Mouse (Mus musculus) C2C12 (cell line): ENCODE data around the gene Elk1. TPM values are rescaled to one million over a fixed set of nuclear protein-coding genes. Genes with fewer than 3 reads are reported as not detected.

Source experiments
- H3K27me3 ChIP-seq: one replicate; pipeline ENCODE4 v1.6.1; 2011; ENCODE audit not compliant: control insufficient read depth, insufficient read depth, insufficient read length
- H3K36me3 ChIP-seq: one replicate; pipeline ENCODE4 v1.6.1; 2011; ENCODE audit not compliant: control insufficient read depth, insufficient read depth
- H3K4me3 ChIP-seq: one replicate; pipeline ENCODE4 v1.5.1; 2011; ENCODE audit warnings: mild to moderate bottlenecking, control low read depth; ENCODE audit not compliant: poor library complexity, insufficient read depth, severe bottlenecking
- H3K79me2 ChIP-seq: one replicate; pipeline ENCODE4 v1.6.1; 2011; ENCODE audit not compliant: control insufficient read depth, insufficient read depth
- H3K79me3 ChIP-seq: one replicate; pipeline ENCODE4 v1.6.1; 2011; ENCODE audit warnings: low read depth, control low read depth
- H3ac ChIP-seq: one replicate; pipeline ENCODE3; 2011; ENCODE audit warnings: low read depth; ENCODE audit not compliant: control insufficient read depth, insufficient read length
- CEBPB ChIP-seq: IDR thresholded peaks from one replicate; pipeline ENCODE4 v1.6.1; 2011; ENCODE audit warnings: low read depth, mild to moderate bottlenecking, control low read depth, moderate library complexity
- CTCF ChIP-seq: IDR thresholded peaks from one replicate; pipeline ENCODE4 v1.5.1; 2011; ENCODE audit not compliant: control insufficient read depth, insufficient read depth, insufficient read length
- FOSL1 ChIP-seq: IDR thresholded peaks from one replicate; pipeline ENCODE4 v1.8.0; 2011; ENCODE audit warnings: mild to moderate bottlenecking, low read length; ENCODE audit not compliant: poor library complexity, insufficient read depth, severe bottlenecking
- MAX ChIP-seq: IDR thresholded peaks from one replicate; pipeline ENCODE4 v1.6.1; 2011; ENCODE audit warnings: mild to moderate bottlenecking, control low read depth
- MYOD1 ChIP-seq: IDR thresholded peaks from one replicate; pipeline ENCODE4 v1.6.1; 2011; ENCODE audit warnings: low read depth; ENCODE audit not compliant: control insufficient read depth, insufficient read length
- MYOG ChIP-seq: IDR thresholded peaks from one replicate; pipeline ENCODE4 v1.6.1; 2011; ENCODE audit not compliant: control insufficient read depth, insufficient read length; ENCODE audit errors: extremely low read depth
- USF1 ChIP-seq: IDR thresholded peaks from one replicate; pipeline ENCODE4 v1.6.1; 2011; ENCODE audit warnings: low read depth, mild to moderate bottlenecking, control low read depth, moderate library complexity
- polyA plus RNA-seq: library from polyadenylated mRNA; unstranded; fragments of >200 nt; fragmentation: generic; extraction: Trizol; gene quantifications from one replicate; pipeline ENCODE4 v1.2.1, GENCODE M21; 2012; ENCODE audit warnings: missing spikeins

Elk1 gene
- polyA plus RNA-seq, 1 experiment: 14.4 TPM

DNA sequence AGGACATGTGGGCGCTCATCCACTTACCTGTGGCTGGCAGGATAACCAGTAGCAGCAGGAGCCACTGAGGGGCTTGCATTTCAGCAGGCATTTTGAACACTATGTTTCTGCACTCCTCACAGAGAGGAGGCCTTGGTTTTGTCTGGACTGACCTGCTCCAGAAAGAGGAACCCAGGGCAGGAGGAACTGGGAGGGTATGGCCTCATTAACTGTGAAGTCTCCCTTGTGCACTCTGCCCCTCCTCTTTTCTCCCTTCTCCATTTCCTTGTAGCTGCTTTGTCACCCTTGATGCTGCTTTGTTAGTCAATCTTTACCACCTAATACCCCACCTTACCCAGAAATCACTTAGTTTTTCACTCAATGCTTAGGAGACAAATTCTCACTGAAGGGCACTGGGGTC lies 19.0 kb downstream of the Elk1 start, which contains the start of gene Cfp:
Gene Cfp, minus strand, starts transcription at position 192 of the 400 bp plus-strand sequence.
- H3K36me3 ChIP-seq: peaks cover 5% of the 10 kb centered on the region
- H3K79me3 ChIP-seq: no peaks in the 10 kb centered on the region
- no peak within 1 kb of the TSS for H3ac ChIP-seq
- TF ChIP-seq MYOD1: no peak
- no peak for TF ChIP-seq MYOG
- no peak for TF ChIP-seq FOSL1
- TF ChIP-seq CEBPB: no peak
- no peak for TF ChIP-seq USF1
- TF ChIP-seq CTCF: no peak
- TF ChIP-seq MAX: no peak
- no peak within 1 kb of the TSS for H3K4me3 ChIP-seq
- no peaks in the 10 kb centered on the region for H3K79me2 ChIP-seq
- H3K27me3 ChIP-seq: no peaks in the 10 kb centered on the region

- Histone ChIP-seq H3K79me2 (no peaks in the 10 kb centered on the region), H3K27me3 (no peaks in the 10 kb centered on the region), H3K4me3 (no peak overlapping the region), H3ac (no peak overlapping the region), H3K36me3 (no peaks in the 10 kb centered on the region), H3K79me3 (no peaks in the 10 kb centered on the region)
- no peak for TF ChIP-seq USF1
- TF ChIP-seq CEBPB: no peak
- no peak for TF ChIP-seq FOSL1
- TF ChIP-seq MAX: no peak
- no peak for TF ChIP-seq CTCF
- no peak for TF ChIP-seq MYOG
- TF ChIP-seq MYOD1: no peak
These were observed 20.5 kb downstream of the Elk1 start for GRCm38 (mm10) chrX:20929859-20930258.

DNA sequence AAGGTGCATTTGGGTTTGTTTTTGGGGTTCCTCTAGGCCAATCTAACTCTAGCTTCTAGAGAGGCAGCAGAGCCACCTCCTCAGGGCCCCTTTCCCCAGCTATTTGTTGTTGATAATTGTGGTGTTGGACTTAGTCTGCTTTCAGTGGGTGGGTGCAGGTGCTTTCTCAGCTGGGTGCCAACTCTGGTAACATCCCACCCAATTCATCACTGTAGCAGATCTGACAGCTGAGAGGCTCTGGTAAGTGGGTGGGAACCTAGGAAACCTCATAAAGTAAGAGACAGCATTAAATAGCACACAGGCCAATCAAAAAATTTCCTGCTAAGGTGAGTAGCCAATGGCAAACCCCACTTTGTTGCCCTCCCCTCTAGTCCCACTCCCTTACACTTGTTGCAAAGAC lies 25.4 kb downstream of the Elk1 start:
- Histone ChIP-seq H3K4me3 (no peak overlapping the region), H3K79me3 (no peaks in the 10 kb centered on the region), H3K79me2 (no peaks in the 10 kb centered on the region), H3K36me3 (no peaks in the 10 kb centered on the region), H3ac (no peak overlapping the region), H3K27me3 (no peaks in the 10 kb centered on the region)
- TF ChIP-seq MYOD1: no peak
- no peak for TF ChIP-seq CTCF
- no peak for TF ChIP-seq MAX
- TF ChIP-seq FOSL1: no peak
- TF ChIP-seq USF1: no peak
- TF ChIP-seq MYOG: no peak
- no peak for TF ChIP-seq CEBPB

DNA sequence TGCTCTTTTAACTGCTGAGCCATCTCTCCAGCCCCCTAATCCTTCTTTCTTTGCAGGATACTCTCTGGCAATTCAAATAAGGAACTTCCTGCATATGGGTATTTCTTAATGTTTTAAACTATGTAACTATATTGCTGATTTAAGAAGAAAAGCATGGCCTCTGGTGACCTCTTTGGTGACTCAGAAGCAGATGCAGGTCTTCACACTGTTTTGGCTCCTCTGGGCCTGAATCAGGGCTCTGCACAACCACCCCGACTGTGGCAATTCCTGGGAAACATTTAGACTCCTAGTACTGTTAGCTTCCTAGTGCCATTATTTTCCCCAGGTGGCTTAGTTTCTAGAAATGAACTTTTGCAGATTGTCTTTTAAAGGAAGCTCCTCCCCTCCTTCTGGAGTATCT lies 26.9 kb downstream of the Elk1 start:
- Histone ChIP-seq H3K27me3 (no peaks in the 10 kb centered on the region), H3ac (no peak overlapping the region), H3K79me2 (no peaks in the 10 kb centered on the region), H3K4me3 (no peak overlapping the region), H3K79me3 (no peaks in the 10 kb centered on the region), H3K36me3 (no peaks in the 10 kb centered on the region)
- TF ChIP-seq MAX (no peak), CTCF (no peak), MYOD1 (no peak), MYOG (no peak), CEBPB (no peak), FOSL1 (no peak)

DNA sequence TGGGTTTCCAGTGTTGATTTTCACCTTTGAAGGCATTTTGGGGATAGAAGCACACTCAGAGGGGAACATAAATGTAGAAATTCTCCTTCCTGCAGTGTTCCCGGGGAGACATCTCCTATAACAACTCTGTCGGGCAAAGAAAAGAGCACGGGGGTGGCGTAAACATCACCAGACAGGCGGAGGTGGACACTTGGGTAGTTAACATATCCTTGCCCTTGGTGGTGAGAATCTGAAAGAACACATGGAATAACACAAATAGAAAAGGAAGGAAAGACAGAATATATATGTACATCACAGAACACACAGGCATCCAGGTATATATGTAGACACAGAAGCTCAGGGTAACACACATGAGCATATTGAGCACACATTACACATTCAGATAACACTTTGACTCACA lies 29.0 kb downstream of the Elk1 start:
- H3K36me3 ChIP-seq: no peaks in the 10 kb centered on the region
- H3K79me3 ChIP-seq: no peaks in the 10 kb centered on the region
- H3K27me3 ChIP-seq: no peaks in the 10 kb centered on the region
- H3ac ChIP-seq: no peak overlapping the region
- H3K4me3 ChIP-seq: no peak overlapping the region
- no peak for TF ChIP-seq MYOD1
- TF ChIP-seq MAX: no peak
- no peak for TF ChIP-seq USF1
- TF ChIP-seq CTCF: no peak
- no peak for TF ChIP-seq MYOG
- TF ChIP-seq CEBPB: no peak
- no peak for TF ChIP-seq FOSL1
- no peaks in the 10 kb centered on the region for H3K79me2 ChIP-seq
